Mouse (Mus musculus) megakaryocyte progenitor cell, adult 5-6 weeks (primary cell): ENCODE measurements around the gene Phf7. TPM values are rescaled to one million over a fixed set of nuclear protein-coding genes. Genes with fewer than 3 reads are reported as not detected.

ENCODE experiments used
- ATAC-seq: replicated peaks from 2 replicates; pipeline ENCODE4 v1.8.0; 2016; ENCODE audit warnings: mild to moderate bottlenecking, moderate TSS enrichment, inconsistent platforms; ENCODE audit not compliant: poor library complexity
- total RNA-seq, 2 experiments: library from RNA; stranded (forward) in 1 of 2; stranded (reverse) in 1 of 2; fragments of 157-497, 149-512 nt in 1 of 2; fragments of 200-1000 nt in 1 of 2; gene quantifications; 2 replicates each; pipeline versions ENCODE4 v1.2.3 to v1.2.4; 2015 to 2017

Phf7 gene
- total RNA-seq (2015) (14.9 and 16.4 TPM in 2 replicates), total RNA-seq (2017) (9.0 and 11.4 TPM in 2 replicates)

DNA sequence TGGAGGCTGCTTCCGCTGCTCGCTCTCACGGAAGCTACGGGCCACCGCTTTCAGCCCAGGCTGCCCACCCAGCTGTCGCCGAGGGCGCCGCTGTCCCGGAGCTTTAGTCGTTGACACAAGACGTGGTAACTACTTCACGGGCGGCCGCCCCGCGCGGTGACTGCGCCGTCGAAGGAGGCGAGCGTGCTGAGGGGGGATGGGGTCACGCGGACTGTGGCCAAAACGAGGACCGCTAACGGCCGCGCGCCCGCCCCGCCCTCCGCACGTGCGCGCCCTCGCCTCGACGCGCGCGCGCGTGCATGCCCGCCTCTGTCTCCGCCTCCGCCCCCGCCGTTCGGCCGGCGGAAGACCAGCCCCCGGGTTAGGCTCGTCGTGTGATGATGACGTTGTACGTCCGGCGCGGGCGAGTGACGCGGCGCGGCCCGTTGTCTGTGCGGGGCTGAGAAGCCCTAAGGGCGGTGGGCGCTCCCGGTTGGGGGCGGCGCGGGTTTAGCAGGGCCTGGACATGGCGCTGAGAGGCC, at the start of gene Phf7, which contains the start of gene Bap1:
Gene Phf7 (minus strand): TSS at position 234 of the 521 bp plus-strand sequence.
Gene Bap1 (plus strand): TSS at position 367 of the 521 bp plus-strand sequence.
- peak; percentile 92 for ATAC-seq

DNA sequence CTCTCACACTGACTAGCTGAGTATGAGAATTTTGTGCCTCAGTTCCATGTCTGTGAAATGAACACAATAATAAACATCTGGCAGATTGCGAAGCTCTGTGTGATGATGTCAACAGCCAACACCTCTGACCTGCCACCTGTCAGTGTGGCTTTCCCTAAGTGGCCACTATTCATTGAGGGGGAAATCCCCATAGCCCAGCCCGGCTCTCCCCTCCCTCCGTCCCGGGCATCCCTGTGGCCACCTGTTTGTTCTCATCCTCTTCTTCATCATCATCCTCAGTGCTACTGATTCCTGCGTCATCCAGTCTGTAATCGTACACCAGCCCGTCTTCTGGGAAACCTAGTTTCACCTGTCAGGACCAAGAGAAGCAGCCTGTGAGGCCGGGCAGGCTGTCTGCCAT, 34.6 kb upstream of the Phf7 start:
- ATAC-seq, result no peak

DNA sequence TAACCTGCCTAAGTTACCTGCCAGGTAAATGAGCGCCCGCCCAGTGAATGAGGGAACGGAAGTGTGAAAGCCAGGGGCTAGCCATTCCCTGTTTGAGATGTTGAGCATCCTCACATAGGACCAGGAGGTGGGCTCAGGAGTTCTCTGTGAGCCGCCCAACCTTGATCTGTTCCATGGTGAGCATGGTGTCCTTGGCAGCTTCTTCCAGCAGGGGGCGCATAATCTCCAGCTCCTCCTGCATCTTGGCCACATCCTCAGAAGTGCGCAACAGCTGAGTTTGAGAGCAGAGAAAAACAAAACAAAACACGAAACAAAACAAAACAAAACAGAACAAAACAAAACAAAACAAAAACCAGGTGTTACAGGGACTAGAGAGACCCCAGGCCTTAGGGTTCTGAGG, 21.0 kb upstream of the Phf7 start:
- ATAC-seq, result peak; percentile 81

DNA sequence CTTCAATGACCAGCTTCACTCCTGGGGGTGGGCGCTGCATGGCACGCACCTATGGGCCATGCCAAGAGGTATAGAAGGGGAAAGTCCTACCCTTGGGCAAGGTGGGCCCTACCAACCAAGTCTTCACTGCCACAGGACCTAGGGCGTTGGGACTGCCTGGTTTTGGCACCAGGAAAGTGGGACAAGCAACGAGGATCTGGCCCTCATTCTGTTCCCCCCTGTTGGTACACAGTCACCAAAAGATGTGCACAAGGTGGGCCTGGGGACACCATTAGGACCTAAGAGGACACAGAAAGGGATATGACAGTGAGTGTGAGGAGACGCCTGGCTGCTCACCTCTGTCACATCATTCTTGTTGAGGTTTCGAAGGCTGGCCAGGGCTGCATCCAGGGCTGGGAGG, 20.0 kb upstream of the Phf7 start:
- no peak for ATAC-seq

DNA sequence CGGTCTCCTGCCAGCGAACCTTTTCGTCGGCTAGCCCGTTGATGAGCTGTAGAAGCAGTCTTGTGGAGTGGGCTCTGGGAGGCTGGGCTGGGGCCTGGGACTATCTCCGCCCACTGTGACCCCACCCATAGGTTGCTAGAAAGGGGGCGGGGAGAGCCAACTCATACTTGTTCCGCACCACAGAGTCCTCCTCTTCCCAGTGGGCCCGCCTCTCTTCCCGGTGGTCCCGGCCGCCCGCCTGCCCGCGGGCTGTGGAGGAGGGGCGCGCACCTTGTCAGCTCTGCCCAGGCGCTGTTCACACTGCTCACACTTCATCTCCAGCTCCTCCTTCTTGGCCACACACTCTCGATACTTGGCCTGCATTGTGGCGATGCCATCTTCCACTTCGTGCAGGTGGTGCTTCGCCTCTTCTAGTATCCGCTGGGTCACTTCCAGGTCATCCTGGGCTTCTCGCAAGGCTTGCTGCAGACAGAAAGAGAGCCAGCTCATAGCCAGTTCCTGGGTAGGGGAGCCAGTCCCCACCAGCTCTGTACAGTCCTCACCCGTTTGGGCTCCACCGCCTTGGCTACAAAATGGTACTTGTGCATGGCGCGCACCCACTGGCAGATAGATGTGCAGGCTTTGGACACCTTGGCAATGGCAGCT, 18.5 kb upstream of the Phf7 start:
- ATAC-seq, result peak; percentile 72

DNA sequence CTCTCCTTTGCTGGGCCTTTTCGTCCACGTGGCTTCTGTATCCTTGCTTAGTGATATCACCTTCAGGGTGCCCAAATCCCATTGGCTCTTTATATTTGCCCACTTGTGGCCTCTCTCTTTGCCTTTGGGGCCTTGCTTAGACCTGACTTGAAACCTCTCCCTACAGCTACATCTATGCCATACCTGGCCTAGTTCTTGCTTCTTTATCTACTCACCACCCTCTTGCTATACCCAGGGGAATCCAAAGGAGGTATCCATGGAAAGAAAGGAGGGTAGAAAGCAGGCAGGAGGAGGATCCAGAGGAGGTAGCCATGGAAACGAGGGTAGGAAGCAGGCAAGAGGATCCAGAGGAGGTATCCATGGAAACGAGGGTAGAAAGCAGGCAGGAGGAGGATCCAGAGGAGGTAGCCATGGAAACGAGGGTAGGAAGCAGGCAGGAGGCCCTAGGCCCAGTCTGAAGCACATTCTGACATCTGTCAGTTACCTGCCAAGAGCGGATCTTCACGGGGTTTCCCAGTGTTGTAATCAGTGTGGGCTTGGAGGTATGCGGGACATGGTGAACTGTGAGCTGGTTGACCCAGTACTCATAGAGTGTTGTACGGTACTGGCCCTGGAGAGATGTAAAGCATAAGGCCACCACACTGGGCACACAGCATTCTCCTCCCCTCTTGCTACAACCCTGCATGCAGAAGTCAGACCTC, 17.3 kb upstream of the Phf7 start:
- ATAC-seq, result no peak

DNA sequence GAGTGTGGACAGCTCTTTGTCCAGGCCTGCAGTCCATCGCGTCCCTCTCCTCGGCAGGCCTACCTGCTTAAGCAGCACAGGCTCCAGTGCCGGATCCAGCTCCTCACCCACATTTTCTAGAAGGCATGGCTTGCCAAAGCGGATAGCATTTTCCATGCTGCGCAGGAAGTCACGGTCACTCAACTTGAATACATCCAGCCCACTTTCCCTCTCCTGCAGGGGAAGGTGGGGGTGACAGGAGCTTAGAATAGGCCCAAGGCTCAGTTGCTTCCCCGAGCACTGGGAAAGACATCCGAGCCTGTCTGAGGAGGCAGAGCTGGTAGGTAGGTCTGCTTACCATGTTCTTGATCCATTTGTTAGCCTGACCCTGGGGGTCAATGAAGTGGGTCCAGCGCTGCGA, 16.5 kb upstream of the Phf7 start:
- ATAC-seq, result no peak

DNA sequence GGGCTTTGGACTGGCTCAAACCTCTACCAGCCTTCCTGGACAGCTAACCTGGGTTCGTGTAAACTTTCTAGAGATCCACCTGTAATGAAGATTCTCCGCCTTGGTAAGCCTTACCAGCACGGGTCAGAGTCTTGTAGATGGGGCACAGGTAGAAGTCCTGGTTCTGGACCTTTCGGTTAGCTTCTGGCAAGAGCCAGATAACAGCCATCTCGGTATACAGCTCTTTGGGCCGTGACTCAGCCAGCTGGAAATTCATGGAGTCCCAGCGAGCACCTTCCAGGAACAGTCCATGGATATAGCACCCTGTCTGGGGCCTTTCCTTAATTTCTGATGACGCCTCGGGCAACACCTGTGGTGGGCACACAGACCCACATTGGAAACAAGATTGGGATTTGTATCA, 9.8 kb upstream of the Phf7 start:
- no peak for ATAC-seq

DNA sequence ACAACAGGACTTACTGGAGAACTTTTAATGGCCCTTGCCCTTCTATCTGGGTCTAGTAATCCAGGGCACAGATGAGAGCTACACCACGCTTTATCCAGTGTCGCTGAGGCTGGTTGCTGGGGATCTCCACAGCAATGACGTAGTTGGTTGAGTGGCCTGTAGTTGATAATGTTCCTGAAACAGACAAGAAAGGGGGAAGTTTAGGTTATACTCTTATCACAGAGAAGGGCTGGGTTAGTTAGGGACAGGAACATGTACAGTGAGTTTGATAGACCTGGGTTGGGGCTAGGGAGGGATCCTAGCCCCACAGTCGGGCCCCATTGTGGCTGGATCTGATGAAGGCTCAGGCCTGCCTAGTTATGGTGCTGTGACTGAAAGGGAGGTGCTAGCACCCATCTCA, 9.3 kb upstream of the Phf7 start:
- ATAC-seq, result peak; percentile 89

DNA sequence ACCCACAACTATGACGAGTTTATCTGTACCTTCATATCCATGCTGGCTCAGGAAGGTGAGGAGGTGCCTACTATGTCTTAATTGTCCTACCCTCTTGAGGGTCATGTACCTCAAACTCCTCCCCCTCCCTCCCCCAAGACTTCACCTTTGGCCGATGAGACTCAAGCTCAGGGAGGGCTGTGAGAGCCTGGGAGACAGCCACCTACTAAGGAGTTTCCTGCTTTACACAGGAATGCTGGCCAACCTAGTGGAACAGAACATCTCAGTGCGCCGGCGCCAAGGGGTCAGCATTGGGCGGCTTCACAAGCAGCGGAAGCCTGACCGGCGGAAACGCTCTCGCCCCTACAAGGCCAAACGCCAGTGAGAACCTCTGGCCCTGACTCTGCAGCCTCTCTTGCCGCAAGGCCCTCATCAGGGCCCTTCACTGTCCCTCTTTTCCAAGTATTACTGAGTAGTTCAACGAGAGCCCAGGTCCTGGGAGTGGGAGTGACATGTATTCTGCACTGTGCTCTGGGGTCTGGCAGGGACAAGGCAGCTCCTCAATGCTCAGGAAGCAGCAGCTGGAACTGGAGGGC, 7.4 kb upstream of the Phf7 start:
- ATAC-seq, result no peak

DNA sequence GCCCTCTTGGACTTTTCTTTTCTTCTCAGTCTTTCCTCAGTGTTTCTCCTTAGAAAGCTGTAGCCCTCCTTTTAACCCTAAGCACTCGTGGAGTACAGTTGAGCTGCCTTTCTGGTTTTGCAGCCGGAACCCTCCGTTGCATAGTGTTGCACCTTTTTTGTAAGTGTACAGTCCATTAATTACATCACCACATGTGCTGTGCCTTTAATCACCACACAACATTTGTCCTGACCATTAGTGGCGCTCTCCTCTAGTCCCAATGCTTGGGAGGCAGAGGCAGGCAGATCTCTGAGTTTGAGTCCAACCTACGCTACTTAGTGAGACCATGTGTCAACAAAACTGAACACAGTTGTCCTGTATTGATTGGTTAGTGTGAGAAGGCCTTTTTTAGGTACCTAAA, 974 bp upstream of the Phf7 start:
- no peak for ATAC-seq

DNA sequence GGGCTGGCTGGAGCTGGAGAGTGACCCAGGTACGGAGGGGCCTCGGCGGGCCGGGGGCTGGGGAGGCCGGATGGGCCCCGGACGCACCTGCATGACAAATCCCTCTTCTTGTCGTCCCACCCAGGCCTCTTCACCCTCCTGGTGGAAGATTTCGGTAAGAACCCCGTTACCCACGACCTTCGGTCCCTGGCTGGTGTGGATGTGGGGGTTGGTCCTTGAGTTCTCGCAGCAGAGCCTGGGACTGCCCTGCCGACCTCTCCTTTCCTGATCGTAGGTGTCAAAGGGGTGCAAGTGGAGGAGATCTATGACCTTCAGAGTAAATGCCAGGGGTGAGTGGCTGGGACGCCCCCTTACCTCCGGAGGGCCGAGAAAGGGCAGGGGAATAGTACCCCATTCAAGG, 509 bp upstream of the Phf7 start:
- no peak for ATAC-seq

DNA sequence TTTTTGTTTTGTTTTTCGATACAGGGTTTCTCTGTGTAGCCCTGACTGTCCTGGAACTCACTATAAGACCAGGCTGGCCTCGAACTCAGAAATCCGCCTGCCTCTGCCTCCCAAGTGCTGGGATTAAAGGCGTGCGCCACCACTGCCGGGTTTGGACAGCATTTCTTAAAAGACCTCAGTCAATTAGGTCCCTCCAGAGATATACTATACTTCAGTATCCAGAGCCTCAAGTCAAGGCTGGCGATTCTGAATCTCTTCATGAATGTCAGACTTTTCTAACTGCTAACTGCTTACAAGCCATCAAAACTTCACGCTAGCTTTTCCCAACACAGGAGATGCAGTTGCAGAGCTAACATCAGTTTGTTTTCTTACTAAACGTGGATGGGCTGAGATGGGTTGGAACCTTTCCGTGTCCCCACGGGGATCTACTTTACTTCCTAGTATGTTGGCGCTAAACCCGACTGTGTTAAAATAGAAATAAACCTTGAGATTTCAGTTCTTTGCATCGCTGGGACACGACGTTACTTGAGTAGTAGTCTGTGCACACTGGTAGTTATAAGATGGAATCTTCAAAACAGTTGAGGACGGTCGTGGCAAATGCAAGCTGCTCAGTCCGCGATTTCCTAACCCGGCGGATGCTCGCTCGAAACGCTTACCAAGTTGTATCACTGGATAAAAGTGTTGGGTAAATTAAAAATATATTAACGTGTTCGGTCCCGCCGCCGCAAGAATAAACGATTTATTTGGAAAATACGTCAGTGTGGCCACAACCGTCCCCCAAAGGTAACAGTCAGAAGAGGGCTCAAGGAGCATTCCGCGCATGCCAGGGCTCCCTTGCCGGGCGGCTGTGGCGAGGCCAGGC, 664 bp downstream of the Phf7 start:
- 0 out of 2 replicates have a peak, but pooled peaks have one; percentile 9 for ATAC-seq

DNA sequence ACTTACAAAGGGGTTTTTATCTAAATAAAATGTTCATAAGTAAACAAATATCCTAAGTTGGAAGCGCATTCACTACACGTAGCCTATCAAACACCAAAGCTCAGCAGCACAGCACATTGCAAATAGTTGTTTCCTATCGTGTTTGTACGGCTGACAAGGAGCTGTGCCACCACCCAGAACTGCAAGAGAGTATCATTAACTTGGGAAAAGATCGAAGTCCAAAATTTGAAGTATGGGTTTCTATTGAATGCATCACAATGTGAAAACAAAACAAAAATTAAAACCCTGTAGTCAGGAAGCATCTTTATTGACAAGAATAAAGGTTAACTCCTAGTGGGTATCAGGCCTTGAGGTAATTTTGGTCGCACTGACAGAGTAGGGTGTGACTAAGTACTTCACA, 2.7 kb downstream of the Phf7 start:
- ATAC-seq, result no peak

DNA sequence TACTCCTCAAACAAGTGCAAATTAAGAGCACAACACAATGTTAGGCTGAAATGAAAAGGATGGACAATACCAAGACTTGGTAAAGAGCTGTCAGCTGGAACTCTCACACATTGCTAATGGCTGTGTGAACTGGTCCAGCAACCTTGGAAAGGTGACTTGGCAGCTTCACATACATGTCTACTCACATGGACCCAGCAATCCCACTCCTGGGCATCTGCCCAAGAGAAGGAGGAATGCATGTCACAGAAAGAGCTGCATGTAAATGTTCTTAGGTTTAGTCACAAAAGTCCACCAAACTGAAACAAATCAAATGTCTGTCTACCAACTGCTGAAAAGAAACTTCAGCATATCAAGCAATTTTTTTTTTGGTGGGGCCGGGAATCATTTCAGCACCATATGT, 5.2 kb downstream of the Phf7 start:
- ATAC-seq, result no peak

DNA sequence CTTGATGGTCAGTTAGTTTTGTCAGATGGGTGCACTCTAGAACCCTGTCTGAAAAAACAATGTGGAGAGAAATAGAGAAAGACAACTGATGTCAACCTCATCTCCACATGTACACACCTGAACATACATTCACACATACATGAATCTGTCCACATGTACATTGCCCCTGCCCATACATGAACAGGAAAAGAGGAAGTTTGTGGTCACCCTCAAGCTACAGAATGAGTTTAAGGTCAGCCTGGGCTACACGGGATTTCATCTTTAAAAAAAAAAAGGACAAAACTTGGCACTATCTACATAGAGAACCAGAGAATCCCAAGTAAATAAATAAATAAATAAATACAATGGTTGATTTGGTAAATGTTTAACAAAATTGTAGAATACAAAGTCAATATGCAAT, 6.3 kb downstream of the Phf7 start:
- no peak for ATAC-seq

DNA sequence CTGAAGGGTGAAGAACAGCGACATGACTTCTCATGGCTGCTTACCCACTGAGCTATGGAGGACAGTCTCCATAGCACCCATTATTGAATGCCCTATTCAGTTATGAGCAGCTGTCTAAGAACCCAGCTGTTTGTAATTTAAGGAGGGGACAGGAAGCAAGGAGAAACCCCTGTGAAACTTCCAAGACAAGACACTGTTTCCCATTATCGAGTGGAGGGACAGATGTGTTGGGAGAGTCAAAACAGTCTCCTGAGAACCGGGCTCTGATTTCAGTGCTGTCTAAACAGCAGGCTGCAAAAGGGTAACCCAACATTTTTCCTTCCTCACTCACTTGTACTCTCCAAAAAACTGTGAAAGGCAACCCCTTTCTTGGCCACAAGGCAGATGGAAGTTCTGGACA, 10.6 kb downstream of the Phf7 start:
- no peak for ATAC-seq

DNA sequence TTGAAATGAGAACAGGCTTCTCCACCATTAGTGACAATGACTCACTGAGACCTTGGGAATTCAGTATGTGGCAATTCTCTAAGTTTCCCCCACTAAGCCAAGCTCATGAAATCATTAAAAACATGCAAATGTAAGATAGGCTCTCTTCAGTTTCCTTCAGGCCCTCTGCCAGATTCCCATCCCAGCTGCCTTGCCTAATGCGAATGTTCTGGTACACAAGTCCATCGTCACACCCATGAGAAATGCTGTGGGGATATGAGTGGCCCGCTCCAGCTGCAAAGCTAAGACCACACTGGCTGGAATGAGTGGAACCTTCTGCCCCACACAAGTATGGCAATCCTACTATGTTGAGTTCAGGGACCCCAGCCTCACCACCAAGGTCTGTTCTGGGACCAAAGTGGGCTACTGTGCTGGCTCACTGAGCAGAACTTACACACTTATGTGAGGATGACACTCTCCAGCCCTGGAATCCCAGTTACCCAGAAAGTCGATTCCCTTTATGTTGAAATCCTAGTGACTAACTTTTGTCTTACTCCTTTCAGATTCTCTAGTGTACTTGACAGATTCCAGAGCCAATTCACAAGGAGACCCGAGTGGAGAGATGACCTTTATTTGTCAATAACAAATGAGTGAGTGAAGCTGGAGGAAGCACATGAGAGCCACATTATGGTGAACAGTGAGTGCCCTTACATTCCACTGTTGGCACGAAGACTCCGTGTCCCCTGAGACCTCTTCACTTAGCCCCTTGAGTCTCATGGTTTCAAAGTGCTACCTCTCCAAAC, 13.8 kb downstream of the Phf7 start:
- no peak for ATAC-seq

DNA sequence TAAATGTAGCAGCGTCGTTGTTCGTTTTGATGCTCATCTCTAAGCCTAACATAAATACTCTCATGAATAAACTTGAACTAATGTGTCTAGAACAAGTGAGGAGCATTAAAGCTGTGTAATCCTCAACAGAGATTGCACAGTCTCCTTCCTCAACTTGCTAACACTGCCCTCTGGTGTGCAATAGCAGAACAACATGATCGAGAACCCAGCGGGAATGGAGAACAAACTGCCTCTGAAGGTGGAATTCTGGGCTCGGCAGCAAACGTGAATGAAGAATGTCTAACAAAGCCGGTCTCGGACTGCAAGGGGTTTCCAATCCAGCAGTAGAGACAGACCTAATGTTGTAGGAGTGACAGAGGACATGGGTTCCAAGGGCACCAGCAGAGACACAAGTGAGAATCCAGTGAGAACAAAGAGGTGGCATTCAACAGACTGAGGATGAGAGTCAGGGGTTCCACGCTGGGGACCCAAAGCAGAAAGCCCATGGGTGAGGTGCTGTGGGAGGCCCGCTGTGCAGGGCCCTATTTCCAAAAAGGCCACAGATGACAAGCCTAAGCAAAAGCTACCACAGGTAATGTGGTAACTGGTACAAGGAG, 17.0 kb downstream of the Phf7 start:
- ATAC-seq, result peak; percentile 97
